Mouse (Mus musculus) E14TG2a.4 (cell line): ENCODE data around the gene Carns1.

Source experiments
- H3K27me3 ChIP-seq: 2 replicates; pipeline ENCODE4 v1.6.1; 2014; ENCODE audit warnings: low read length, control low read depth; ENCODE audit not compliant: insufficient read depth
- H3K36me3 ChIP-seq: 2 replicates; pipeline ENCODE4 v1.6.1; 2014; ENCODE audit warnings: low read length, control low read depth; ENCODE audit not compliant: insufficient read depth
- H3K4me1 ChIP-seq: replicated peaks from 2 replicates; pipeline ENCODE4 v1.6.1; 2014; ENCODE audit warnings: low read depth, low read length, control low read depth
- H3K4me3 ChIP-seq: replicated peaks from 2 replicates; pipeline ENCODE4 v1.5.1; 2014; ENCODE audit warnings: mild to moderate bottlenecking, low read length
- H3K9me3 ChIP-seq: 2 replicates; pipeline ENCODE4 v1.6.1; 2014; ENCODE audit warnings: low read length, control low read depth
- CTCF ChIP-seq: conservative IDR thresholded peaks from 2 replicates; pipeline ENCODE4 v1.5.1; 2014; ENCODE audit warnings: low read length
- NANOG ChIP-seq: IDR thresholded peaks from 2 replicates; pipeline ENCODE4 v1.6.1; 2014; ENCODE audit warnings: borderline replicate concordance, low read length, mixed read lengths
- POU5F1 ChIP-seq: IDR thresholded peaks from 2 replicates; pipeline ENCODE4 v1.6.1; 2014; ENCODE audit warnings: low read length, borderline replicate concordance

The Carns1 gene

GRCm38 (mm10) chr19:4187303-4187702 lies 12.0 kb upstream of the Carns1 start:
- Histone ChIP-seq H3K9me3 (no peaks in the 10 kb centered on the region), H3K4me1 (peaks cover 84% of the 10 kb centered on the region), H3K36me3 (no peaks in the 10 kb centered on the region), H3K27me3 (no peaks in the 10 kb centered on the region), H3K4me3 (no peak overlapping the region)
- no peak for TF ChIP-seq CTCF
- TF ChIP-seq POU5F1 = no peak
- TF ChIP-seq NANOG = no peak

- peaks cover 81% of the 10 kb centered on the region for H3K4me1 ChIP-seq
- H3K9me3 ChIP-seq = no peaks in the 10 kb centered on the region
- H3K4me3 ChIP-seq = peak overlapping the region; percentile 62
- TF ChIP-seq NANOG (no peak; the same call in 1 of the 2 replicates), POU5F1 (no peak), CTCF (no peak)
- H3K27me3 ChIP-seq = no peaks in the 10 kb centered on the region
- H3K36me3 ChIP-seq = no peaks in the 10 kb centered on the region
Measured at GRCm38 (mm10) chr19:4184976-4185975, 10.0 kb upstream of the Carns1 start.

GRCm38 (mm10) chr19:4183689-4184088 lies 8.4 kb upstream of the Carns1 start:
- no peak overlapping the region for H3K4me3 ChIP-seq
- no peaks in the 10 kb centered on the region for H3K36me3 ChIP-seq
- no peaks in the 10 kb centered on the region for H3K27me3 ChIP-seq
- TF ChIP-seq CTCF = no peak
- TF ChIP-seq POU5F1 = no peak
- TF ChIP-seq NANOG = no peak
- H3K9me3 ChIP-seq = no peaks in the 10 kb centered on the region
- H3K4me1 ChIP-seq = peaks cover 67% of the 10 kb centered on the region

- TF ChIP-seq POU5F1 (no peak), NANOG (no peak), CTCF (no peak)
- peaks cover under 1% of the 10 kb centered on the region; the same call in 1 of the 2 replicates for H3K27me3 ChIP-seq
- H3K4me1 ChIP-seq = peaks cover 57% of the 10 kb centered on the region
- no peaks in the 10 kb centered on the region for H3K9me3 ChIP-seq
- no peaks in the 10 kb centered on the region for H3K36me3 ChIP-seq
- no peak overlapping the region for H3K4me3 ChIP-seq
Measured at GRCm38 (mm10) chr19:4181892-4182291, 6.6 kb upstream of the Carns1 start.

GRCm38 (mm10) chr19:4180411-4180810 lies 5.1 kb upstream of the Carns1 start:
- Histone ChIP-seq H3K36me3 (no peaks in the 10 kb centered on the region), H3K4me3 (no peak overlapping the region), H3K4me1 (peaks cover 52% of the 10 kb centered on the region), H3K9me3 (no peaks in the 10 kb centered on the region), H3K27me3 (peaks cover 9% of the 10 kb centered on the region; the same call in 1 of the 2 replicates)
- TF ChIP-seq POU5F1 (no peak), CTCF (no peak), NANOG (no peak)

- TF ChIP-seq POU5F1 (no peak), NANOG (no peak), CTCF (no peak)
- no peaks in the 10 kb centered on the region for H3K9me3 ChIP-seq
- peak overlapping the region; percentile 39 for H3K4me3 ChIP-seq
- H3K4me1 ChIP-seq = peaks cover 77% of the 10 kb centered on the region
- no peaks in the 10 kb centered on the region for H3K36me3 ChIP-seq
- peaks cover 15% of the 10 kb centered on the region; the same call in 1 of the 2 replicates for H3K27me3 ChIP-seq
Measured at GRCm38 (mm10) chr19:4172925-4173324, 2.4 kb downstream of the Carns1 start.

GRCm38 (mm10) chr19:4171393-4172290 lies 3.6 kb downstream of the Carns1 start:
- no peak overlapping the region for H3K4me3 ChIP-seq
- peaks cover 11% of the 10 kb centered on the region; the same call in 1 of the 2 replicates for H3K27me3 ChIP-seq
- peaks cover 79% of the 10 kb centered on the region for H3K4me1 ChIP-seq
- no peaks in the 10 kb centered on the region for H3K9me3 ChIP-seq
- no peak for TF ChIP-seq NANOG
- TF ChIP-seq CTCF = no peak
- TF ChIP-seq POU5F1 = no peak
- H3K36me3 ChIP-seq = no peaks in the 10 kb centered on the region

- H3K27me3 ChIP-seq = peaks cover 7% of the 10 kb centered on the region; the same call in 1 of the 2 replicates
- TF ChIP-seq POU5F1 (no peak), NANOG (no peak), CTCF (no peak)
- H3K36me3 ChIP-seq = no peaks in the 10 kb centered on the region
- peaks cover 84% of the 10 kb centered on the region for H3K4me1 ChIP-seq
- H3K9me3 ChIP-seq = no peaks in the 10 kb centered on the region
- H3K4me3 ChIP-seq = peak overlapping the region; percentile 84
Measured at GRCm38 (mm10) chr19:4170723-4171392, 4.4 kb downstream of the Carns1 start.
